Mouse (Mus musculus) kidney, embryonic 15.5 days (tissue): ENCODE measurements around the gene Grhl1. TPM values are rescaled to one million over a fixed set of nuclear protein-coding genes. Genes with fewer than 3 reads are reported as not detected.

Source experiments
- ATAC-seq: fragments of 200-750 bp; cut with Nextera tagmentation; replicated peaks from 2 replicates; pipeline ENCODE4 v1.8.0; 2017; ENCODE audit warnings: moderate TSS enrichment; ENCODE audit not compliant: low FRiP score
- H3K27ac ChIP-seq: fragments of 300-500 bp; sonication (generic); 2 replicates; pipeline ENCODE4 v1.5.1; 2015; ENCODE audit warnings: mild to moderate bottlenecking, inconsistent platforms
- H3K27me3 ChIP-seq: fragments of 300-500 bp; sonication (generic); 2 replicates; pipeline ENCODE4 v1.6.1; 2015; ENCODE audit warnings: inconsistent platforms
- H3K36me3 ChIP-seq: fragments of 300-500 bp; sonication (generic); 2 replicates; pipeline ENCODE4 v1.6.1; 2015; ENCODE audit warnings: inconsistent platforms
- H3K4me1 ChIP-seq: fragments of 300-500 bp; sonication (generic); 2 replicates; pipeline ENCODE4 v1.6.1; 2015; ENCODE audit warnings: inconsistent platforms
- H3K4me2 ChIP-seq: fragments of 300-500 bp; sonication (generic); 2 replicates; pipeline ENCODE4 v1.6.1; 2015; ENCODE audit warnings: moderate library complexity, mild to moderate bottlenecking, inconsistent platforms
- H3K4me3 ChIP-seq: fragments of 300-500 bp; sonication (generic); replicated peaks from 2 replicates; pipeline ENCODE4 v1.5.1; 2015; ENCODE audit warnings: mild to moderate bottlenecking, inconsistent platforms
- H3K9ac ChIP-seq: fragments of 300-500 bp; sonication (generic); 2 replicates; pipeline ENCODE4 v1.6.1; 2015; ENCODE audit warnings: mild to moderate bottlenecking, inconsistent platforms
- H3K9me3 ChIP-seq: fragments of 300-500 bp; sonication (generic); replicated peaks from 2 replicates; pipeline ENCODE4 v1.6.1; 2016; ENCODE audit warnings: inconsistent platforms
- WGBS: fragments of 180-500 bp; shearing (Covaris S2); methylation state at CpG from one replicate; pipeline ENCODE4 v1.1.7; 2015; ENCODE audit warnings: mixed read lengths; 5-methylcytosine and 5-hydroxymethylcytosine counted together
- polyA plus RNA-seq: library from polyadenylated mRNA; unstranded; fragments of >200 nt; fragmentation: Nextera tagmentation; extraction: Ambion mirVana; gene quantifications from 2 replicates; pipeline ENCODE4 v1.2.1, GENCODE M21; 2015

Grhl1 gene
- polyA plus RNA-seq, 1 experiment from 2014 or later = 1.9 TPM

GRCm38 (mm10) chr12:24567606-24568005 lies 4.5 kb upstream of the Grhl1 start:
- 84% methylated on average over 3 of the region's 3 CpGs for whole genome bisulfite sequencing

GRCm38 (mm10) chr12:24572421-24573274 lies 565 bp downstream of the Grhl1 start:
- Histone ChIP-seq H3K4me2 (peak overlapping the region; percentile 90), H3K9me3 (no peaks in the 10 kb centered on the region), H3K4me3 (peak overlapping the region; percentile 67), H3K27me3 (peaks cover 49% of the 10 kb centered on the region), H3K9ac (peak overlapping the region; percentile 48), H3K4me1 (peaks cover 35% of the 10 kb centered on the region), H3K27ac (no peak overlapping the region), H3K36me3 (no peaks in the 10 kb centered on the region)
- WGBS = 5% methylated on average over 47 of the region's 48 CpGs
- ATAC-seq = peak; percentile 54

More at GRCm38 (mm10) chr12:24567606-24568005, 4.5 kb upstream of the Grhl1 start:
- Histone ChIP-seq H3K9me3 (no peaks in the 10 kb centered on the region), H3K27ac (no peak overlapping the region), H3K4me2 (no peak overlapping the region), H3K4me3 (no peak overlapping the region), H3K9ac (no peak overlapping the region), H3K27me3 (peaks cover 25% of the 10 kb centered on the region), H3K36me3 (no peaks in the 10 kb centered on the region), H3K4me1 (peaks cover 9% of the 10 kb centered on the region)
- ATAC-seq = no peak

- no peak for ATAC-seq
These were observed 1.1 kb downstream of the Grhl1 start for GRCm38 (mm10) chr12:24573275-24573580.

GRCm38 (mm10) chr12:24574870-24575269 lies 2.8 kb downstream of the Grhl1 start:
- Histone ChIP-seq H3K9ac (no peak overlapping the region), H3K27ac (0 out of 2 replicates have a peak overlapping the region, but pooled peaks have one; percentile 18)

More at GRCm38 (mm10) chr12:24573275-24573580, 1.1 kb downstream of the Grhl1 start:
- H3K4me3 ChIP-seq = peak overlapping the region; percentile 67
- peaks cover 49% of the 10 kb centered on the region for H3K27me3 ChIP-seq
- peaks cover 35% of the 10 kb centered on the region for H3K4me1 ChIP-seq
- no peak overlapping the region for H3K9ac ChIP-seq
- no peak overlapping the region for H3K27ac ChIP-seq
- H3K4me2 ChIP-seq = peak overlapping the region; percentile 90
- no peaks in the 10 kb centered on the region for H3K36me3 ChIP-seq
- no peaks in the 10 kb centered on the region for H3K9me3 ChIP-seq
- WGBS = 49% methylated on average over 3 of the region's 3 CpGs

GRCm38 (mm10) chr12:24580452-24580851 lies 8.4 kb downstream of the Grhl1 start:
- H3K9me3 ChIP-seq = no peaks in the 10 kb centered on the region
- H3K27me3 ChIP-seq = peaks cover 8% of the 10 kb centered on the region; the same call in 1 of the 2 replicates
- WGBS = 76% methylated on average over 1 of the region's 1 CpGs
- peaks cover 10% of the 10 kb centered on the region for H3K4me1 ChIP-seq
- ATAC-seq = no peak
- peaks cover 3% of the 10 kb centered on the region; the same call in 1 of the 2 replicates for H3K36me3 ChIP-seq
- no peak overlapping the region for H3K9ac ChIP-seq
- H3K4me3 ChIP-seq = no peak overlapping the region
- no peak overlapping the region for H3K4me2 ChIP-seq
- no peak overlapping the region for H3K27ac ChIP-seq

More at GRCm38 (mm10) chr12:24574870-24575269, 2.8 kb downstream of the Grhl1 start:
- H3K4me1 ChIP-seq = peaks cover 35% of the 10 kb centered on the region
- no peak overlapping the region for H3K4me3 ChIP-seq
- H3K27me3 ChIP-seq = peaks cover 47% of the 10 kb centered on the region
- H3K9me3 ChIP-seq = no peaks in the 10 kb centered on the region
- ATAC-seq = no peak
- H3K36me3 ChIP-seq = no peaks in the 10 kb centered on the region
- H3K4me2 ChIP-seq = 0 out of 2 replicates have a peak overlapping the region, but pooled peaks have one; percentile 7
- WGBS = 18% methylated on average over 7 of the region's 7 CpGs

GRCm38 (mm10) chr12:24580996-24581683 lies 9.1 kb downstream of the Grhl1 start:
- H3K9me3 ChIP-seq = no peaks in the 10 kb centered on the region
- H3K9ac ChIP-seq = no peak overlapping the region
- H3K4me2 ChIP-seq = no peak overlapping the region
- peaks cover 3% of the 10 kb centered on the region; the same call in 1 of the 2 replicates for H3K36me3 ChIP-seq
- H3K4me1 ChIP-seq = peaks cover 5% of the 10 kb centered on the region
- ATAC-seq = no peak
- H3K27ac ChIP-seq = no peak overlapping the region
- 85% methylated on average over 14 of the region's 14 CpGs for WGBS
- no peak overlapping the region for H3K4me3 ChIP-seq
- H3K27me3 ChIP-seq = peaks cover 8% of the 10 kb centered on the region; the same call in 1 of the 2 replicates

- Histone ChIP-seq H3K36me3 (peaks cover 3% of the 10 kb centered on the region; the same call in 1 of the 2 replicates), H3K4me1 (peaks cover 11% of the 10 kb centered on the region; the same call in 1 of the 2 replicates), H3K27ac (no peak overlapping the region), H3K4me3 (no peak overlapping the region), H3K27me3 (no peaks in the 10 kb centered on the region), H3K9me3 (no peaks in the 10 kb centered on the region), H3K9ac (no peak overlapping the region), H3K4me2 (no peak overlapping the region)
- no peak for ATAC-seq
- WGBS = 86% methylated on average over 3 of the region's 3 CpGs
These were observed 11.6 kb downstream of the Grhl1 start for GRCm38 (mm10) chr12:24583653-24584052.

- Histone ChIP-seq H3K36me3 (peaks cover 3% of the 10 kb centered on the region; the same call in 1 of the 2 replicates), H3K9ac (no peak overlapping the region), H3K4me2 (no peak overlapping the region), H3K27me3 (no peaks in the 10 kb centered on the region), H3K4me1 (peaks cover 13% of the 10 kb centered on the region; the same call in 1 of the 2 replicates), H3K9me3 (no peaks in the 10 kb centered on the region), H3K4me3 (no peak overlapping the region), H3K27ac (no peak overlapping the region)
- WGBS = 85% methylated on average over 8 of the region's 8 CpGs
- ATAC-seq = no peak
These were observed 12.8 kb downstream of the Grhl1 start for GRCm38 (mm10) chr12:24584835-24585234.

- 69% methylated on average over 7 of the region's 7 CpGs for WGBS
- H3K4me3 ChIP-seq = no peak overlapping the region
- no peak overlapping the region for H3K9ac ChIP-seq
- no peaks in the 10 kb centered on the region for H3K9me3 ChIP-seq
- peaks cover 13% of the 10 kb centered on the region; the same call in 1 of the 2 replicates for H3K4me1 ChIP-seq
- H3K27me3 ChIP-seq = no peaks in the 10 kb centered on the region
- peaks cover 3% of the 10 kb centered on the region; the same call in 1 of the 2 replicates for H3K36me3 ChIP-seq
- no peak overlapping the region for H3K4me2 ChIP-seq
- no peak overlapping the region for H3K27ac ChIP-seq
- no peak for ATAC-seq
These were observed 14.1 kb downstream of the Grhl1 start for GRCm38 (mm10) chr12:24586193-24586592.

GRCm38 (mm10) chr12:24590371-24590770 lies 18.3 kb downstream of the Grhl1 start:
- Histone ChIP-seq H3K4me3 (no peak overlapping the region), H3K27me3 (no peaks in the 10 kb centered on the region), H3K4me1 (peaks cover 32% of the 10 kb centered on the region), H3K9me3 (no peaks in the 10 kb centered on the region), H3K27ac (no peak overlapping the region), H3K9ac (no peak overlapping the region), H3K36me3 (no peaks in the 10 kb centered on the region), H3K4me2 (no peak overlapping the region)
- WGBS = 71% methylated on average over 7 of the region's 7 CpGs
- no peak for ATAC-seq

GRCm38 (mm10) chr12:24592055-24592454 lies 20.0 kb downstream of the Grhl1 start:
- no peak overlapping the region for H3K4me3 ChIP-seq
- no peak for ATAC-seq
- peaks cover 32% of the 10 kb centered on the region for H3K4me1 ChIP-seq
- H3K4me2 ChIP-seq = no peak overlapping the region
- H3K9ac ChIP-seq = no peak overlapping the region
- H3K9me3 ChIP-seq = no peaks in the 10 kb centered on the region
- 81% methylated on average over 9 of the region's 9 CpGs for WGBS
- no peaks in the 10 kb centered on the region for H3K27me3 ChIP-seq
- peak overlapping the region; percentile 66; the same call in 1 of the 2 replicates for H3K27ac ChIP-seq
- no peaks in the 10 kb centered on the region for H3K36me3 ChIP-seq
